Mouse (Mus musculus) intestine, embryonic 15.5 days (tissue): ENCODE data around the gene Gys2. TPM values are rescaled to one million over a fixed set of nuclear protein-coding genes. Genes with fewer than 3 reads are reported as not detected.
"Not testable (repeated sequence)": the region's sequence is repeated elsewhere in the genome, so short reads cannot be mapped to it uniquely, and the experiment has no call there.

ENCODE experiments used
- ATAC-seq: fragments of 200-750 bp; cut with Nextera tagmentation; 2 replicates; pipeline ENCODE4 v1.8.0; 2017; ENCODE audit warnings: moderate TSS enrichment, moderate library complexity
- H3K27ac ChIP-seq: fragments of 300-500 bp; sonication (generic); 2 replicates; pipeline ENCODE4 v1.5.1; 2015; ENCODE audit warnings: mild to moderate bottlenecking, inconsistent platforms
- H3K27me3 ChIP-seq: fragments of 300-500 bp; sonication (generic); replicated peaks from 2 replicates; pipeline ENCODE4 v1.6.1; 2015; ENCODE audit warnings: inconsistent platforms
- H3K36me3 ChIP-seq: fragments of 300-500 bp; sonication (generic); 2 replicates; pipeline ENCODE4 v1.6.1; 2015; ENCODE audit warnings: inconsistent platforms
- H3K4me1 ChIP-seq: fragments of 300-500 bp; sonication (generic); replicated peaks from 2 replicates; pipeline ENCODE4 v1.6.1; 2015; ENCODE audit warnings: inconsistent platforms
- H3K4me2 ChIP-seq: fragments of 300-500 bp; sonication (generic); replicated peaks from 2 replicates; pipeline ENCODE4 v1.6.1; 2015; ENCODE audit warnings: mild to moderate bottlenecking, inconsistent platforms
- H3K4me3 ChIP-seq: fragments of 300-500 bp; sonication (generic); replicated peaks from 2 replicates; pipeline ENCODE4 v1.5.1; 2015; ENCODE audit warnings: inconsistent platforms
- H3K9ac ChIP-seq: fragments of 300-500 bp; sonication (generic); 2 replicates; pipeline ENCODE4 v1.6.1; 2015; ENCODE audit warnings: inconsistent platforms
- H3K9me3 ChIP-seq: fragments of 300-500 bp; sonication (generic); 2 replicates; pipeline ENCODE4 v1.6.1; 2016; ENCODE audit warnings: inconsistent platforms
- WGBS: fragments of 180-500 bp; shearing (Covaris S2); methylation state at CpG from one replicate; pipeline ENCODE4 v1.1.7; 2015; 5-methylcytosine and 5-hydroxymethylcytosine counted together
- polyA plus RNA-seq: library from polyadenylated mRNA; unstranded; fragments of >200 nt; fragmentation: Nextera tagmentation; extraction: Ambion mirVana; gene quantifications from 2 replicates; pipeline ENCODE4 v1.2.1, GENCODE M21; 2015

Gys2 gene
- polyA plus RNA-seq, 1 experiment from 2014 or later: 1.4 TPM

GRCm38 (mm10) chr6:142502519-142503125 is 29.7 kb upstream of the Gys2 start:
- Histone ChIP-seq H3K4me1 (peaks cover 6% of the 10 kb centered on the region; the same call in 1 of the 2 replicates), H3K4me3 (no peak overlapping the region), H3K4me2 (no peak overlapping the region), H3K9ac (no peak overlapping the region), H3K27me3 (no peaks in the 10 kb centered on the region), H3K27ac (no peak overlapping the region), H3K36me3 (0 out of 2 replicates have a peak, but pooled peaks cover 6% of the 10 kb centered on the region), H3K9me3 (no peaks in the 10 kb centered on the region)
- no peak for ATAC-seq
- WGBS: 87% methylated on average over 10 of the region's 10 CpGs

- not testable (repeated sequence) for ATAC-seq, H3K9ac ChIP-seq, H3K4me2 ChIP-seq, H3K27ac ChIP-seq, H3K36me3 ChIP-seq, H3K27me3 ChIP-seq, H3K4me3 ChIP-seq, H3K9me3 ChIP-seq, H3K4me1 ChIP-seq
- WGBS: 82% methylated on average over 6 of the region's 6 CpGs
These were observed 17.2 kb upstream of the Gys2 start for GRCm38 (mm10) chr6:142490114-142490513.

- Histone ChIP-seq H3K9ac (no peak overlapping the region), H3K4me3 (no peak overlapping the region), H3K27me3 (no peaks in the 10 kb centered on the region), H3K4me1 (no peaks in the 10 kb centered on the region), H3K4me2 (no peak overlapping the region), H3K9me3 (no peaks in the 10 kb centered on the region), H3K27ac (no peak overlapping the region), H3K36me3 (no peaks in the 10 kb centered on the region)
- 91% methylated on average over 9 of the region's 9 CpGs for WGBS
- ATAC-seq: no peak
These were observed 14.7 kb upstream of the Gys2 start for GRCm38 (mm10) chr6:142487638-142488037.

GRCm38 (mm10) chr6:142485478-142486123 is 12.7 kb upstream of the Gys2 start:
- H3K9ac ChIP-seq: no peak overlapping the region
- no peaks in the 10 kb centered on the region for H3K27me3 ChIP-seq
- H3K4me2 ChIP-seq: no peak overlapping the region
- no peaks in the 10 kb centered on the region for H3K9me3 ChIP-seq
- H3K27ac ChIP-seq: no peak overlapping the region
- no peaks in the 10 kb centered on the region for H3K36me3 ChIP-seq
- WGBS: 91% methylated on average over 4 of the region's 4 CpGs
- ATAC-seq: no peak
- no peak overlapping the region for H3K4me3 ChIP-seq
- no peaks in the 10 kb centered on the region for H3K4me1 ChIP-seq

GRCm38 (mm10) chr6:142477239-142477638 is 4.3 kb upstream of the Gys2 start:
- Histone ChIP-seq H3K36me3 (no peaks in the 10 kb centered on the region), H3K27ac (no peak overlapping the region), H3K27me3 (no peaks in the 10 kb centered on the region), H3K4me3 (no peak overlapping the region), H3K4me1 (no peaks in the 10 kb centered on the region), H3K9me3 (no peaks in the 10 kb centered on the region), H3K4me2 (no peak overlapping the region), H3K9ac (no peak overlapping the region)
- ATAC-seq: no peak
- WGBS: 80% methylated on average over 7 of the region's 7 CpGs

- no peaks in the 10 kb centered on the region for H3K27me3 ChIP-seq
- H3K27ac ChIP-seq: no peak overlapping the region
- no peaks in the 10 kb centered on the region for H3K9me3 ChIP-seq
- no peak overlapping the region for H3K4me2 ChIP-seq
- H3K4me3 ChIP-seq: no peak overlapping the region
- no peak overlapping the region for H3K9ac ChIP-seq
- WGBS: 77% methylated on average over 8 of the region's 8 CpGs
- no peaks in the 10 kb centered on the region for H3K36me3 ChIP-seq
- ATAC-seq: peak; percentile 36; the same call in 1 of the 2 replicates
- no peaks in the 10 kb centered on the region for H3K4me1 ChIP-seq
These were observed 1.8 kb downstream of the Gys2 start for GRCm38 (mm10) chr6:142471141-142471540.

GRCm38 (mm10) chr6:142469602-142470001 is 3.3 kb downstream of the Gys2 start:
- H3K36me3 ChIP-seq: no peaks in the 10 kb centered on the region

GRCm38 (mm10) chr6:142462194-142462593 is 10.7 kb downstream of the Gys2 start:
- WGBS: 72% methylated on average over 6 of the region's 6 CpGs
- Histone ChIP-seq H3K4me1 (no peaks in the 10 kb centered on the region), H3K9ac (no peak overlapping the region), H3K9me3 (no peaks in the 10 kb centered on the region), H3K27me3 (no peaks in the 10 kb centered on the region), H3K4me3 (no peak overlapping the region), H3K4me2 (no peak overlapping the region), H3K36me3 (no peaks in the 10 kb centered on the region), H3K27ac (no peak overlapping the region)
- ATAC-seq: no peak

More at GRCm38 (mm10) chr6:142469602-142470001, 3.3 kb downstream of the Gys2 start:
- no peak for ATAC-seq
- Histone ChIP-seq H3K9ac (no peak overlapping the region), H3K4me2 (no peak overlapping the region), H3K4me1 (no peaks in the 10 kb centered on the region), H3K27me3 (no peaks in the 10 kb centered on the region), H3K4me3 (no peak overlapping the region), H3K9me3 (no peaks in the 10 kb centered on the region), H3K27ac (no peak overlapping the region)
- WGBS: 58% methylated on average over 4 of the region's 4 CpGs

GRCm38 (mm10) chr6:142459017-142459678 is 13.8 kb downstream of the Gys2 start:
- H3K27ac ChIP-seq: no peak overlapping the region
- H3K9me3 ChIP-seq: no peaks in the 10 kb centered on the region
- 0 out of 2 replicates have a peak, but pooled peaks have one; percentile 45 for ATAC-seq
- H3K4me2 ChIP-seq: no peak overlapping the region
- H3K4me1 ChIP-seq: no peaks in the 10 kb centered on the region
- H3K36me3 ChIP-seq: no peaks in the 10 kb centered on the region
- 57% methylated on average over 14 of the region's 14 CpGs for WGBS
- no peak overlapping the region for H3K4me3 ChIP-seq
- H3K27me3 ChIP-seq: no peaks in the 10 kb centered on the region
- H3K9ac ChIP-seq: no peak overlapping the region

- WGBS: 33% methylated on average over 7 of the region's 7 CpGs
- H3K4me3 ChIP-seq: no peak overlapping the region
- no peak overlapping the region for H3K27ac ChIP-seq
- no peak for ATAC-seq
- no peaks in the 10 kb centered on the region for H3K4me1 ChIP-seq
- H3K9me3 ChIP-seq: no peaks in the 10 kb centered on the region
- H3K4me2 ChIP-seq: no peak overlapping the region
- no peaks in the 10 kb centered on the region for H3K27me3 ChIP-seq
- no peaks in the 10 kb centered on the region for H3K36me3 ChIP-seq
- H3K9ac ChIP-seq: no peak overlapping the region
These were observed 14.9 kb downstream of the Gys2 start for GRCm38 (mm10) chr6:142458010-142458409.

GRCm38 (mm10) chr6:142455314-142455996 is 17.5 kb downstream of the Gys2 start:
- no peak overlapping the region for H3K4me3 ChIP-seq

GRCm38 (mm10) chr6:142453311-142453710 is 19.6 kb downstream of the Gys2 start:
- H3K36me3 ChIP-seq: no peaks in the 10 kb centered on the region
- H3K4me3 ChIP-seq: no peak overlapping the region
- 75% methylated on average over 2 of the region's 2 CpGs for WGBS
- H3K9me3 ChIP-seq: no peaks in the 10 kb centered on the region
- H3K9ac ChIP-seq: no peak overlapping the region
- no peak overlapping the region for H3K4me2 ChIP-seq
- no peaks in the 10 kb centered on the region for H3K27me3 ChIP-seq
- no peak for ATAC-seq
- H3K27ac ChIP-seq: no peak overlapping the region
- no peaks in the 10 kb centered on the region for H3K4me1 ChIP-seq

More at GRCm38 (mm10) chr6:142455314-142455996, 17.5 kb downstream of the Gys2 start:
- Histone ChIP-seq H3K27me3 (no peaks in the 10 kb centered on the region), H3K36me3 (no peaks in the 10 kb centered on the region), H3K4me2 (no peak overlapping the region), H3K27ac (no peak overlapping the region), H3K9me3 (no peaks in the 10 kb centered on the region), H3K4me1 (no peaks in the 10 kb centered on the region), H3K9ac (no peak overlapping the region)
- peak; percentile 83 for ATAC-seq
- 55% methylated on average over 7 of the region's 7 CpGs for WGBS
